Mouse (Mus musculus): ENCODE data around the gene Matn4.
"Not testable (repeated sequence)": the region's sequence is repeated elsewhere in the genome, so short reads cannot be mapped to it uniquely, and the experiment has no call there.

Matn4 gene

DNA sequence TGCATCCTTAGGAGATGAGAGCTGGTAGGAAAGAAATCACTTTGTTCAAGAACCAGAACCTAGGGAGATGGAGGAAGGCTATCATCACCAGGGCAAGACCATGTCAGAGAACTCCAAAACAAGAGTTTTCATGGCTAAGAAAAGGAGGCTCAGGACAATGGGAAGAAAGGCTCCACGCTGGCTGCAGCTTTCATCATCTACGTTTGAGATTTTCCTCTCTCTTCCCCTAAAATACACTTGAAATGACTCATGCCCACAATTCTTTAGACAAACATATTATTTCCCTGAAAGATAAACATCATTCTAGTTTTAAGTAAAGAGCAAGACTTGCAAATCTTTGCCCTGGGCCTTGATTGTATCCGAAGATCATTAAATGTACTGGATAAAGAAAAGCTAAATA lies 33.6 kb downstream of the Matn4 start:
- DNase-seq (ENCODE audit: low spot score in 2 of 2): no peak

DNA sequence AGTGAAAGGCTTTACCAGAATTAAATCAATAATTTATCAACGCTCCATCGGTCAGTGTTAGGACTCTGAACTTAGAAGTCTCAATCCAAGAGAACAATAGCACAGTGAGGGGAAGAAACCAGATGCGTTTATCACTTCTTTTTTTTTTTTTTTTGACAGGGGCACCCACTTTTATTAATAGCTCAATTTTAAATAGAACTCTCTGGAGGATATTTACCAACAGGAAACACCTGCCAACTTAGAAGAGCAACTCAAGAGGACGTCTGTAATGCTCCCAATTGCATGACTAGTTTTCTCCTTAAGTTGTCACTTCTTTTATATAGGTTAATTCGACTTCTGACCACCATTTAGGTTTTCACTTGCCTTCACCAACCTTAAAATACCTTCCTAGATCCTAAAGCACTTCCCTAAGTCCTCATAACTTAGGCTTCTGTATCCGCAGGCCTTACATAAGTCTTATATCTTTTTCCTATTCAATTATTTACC lies 36.3 kb downstream of the Matn4 start:
- no peak for DNase-seq (ENCODE audit: low spot score in 2 of 2)

DNA sequence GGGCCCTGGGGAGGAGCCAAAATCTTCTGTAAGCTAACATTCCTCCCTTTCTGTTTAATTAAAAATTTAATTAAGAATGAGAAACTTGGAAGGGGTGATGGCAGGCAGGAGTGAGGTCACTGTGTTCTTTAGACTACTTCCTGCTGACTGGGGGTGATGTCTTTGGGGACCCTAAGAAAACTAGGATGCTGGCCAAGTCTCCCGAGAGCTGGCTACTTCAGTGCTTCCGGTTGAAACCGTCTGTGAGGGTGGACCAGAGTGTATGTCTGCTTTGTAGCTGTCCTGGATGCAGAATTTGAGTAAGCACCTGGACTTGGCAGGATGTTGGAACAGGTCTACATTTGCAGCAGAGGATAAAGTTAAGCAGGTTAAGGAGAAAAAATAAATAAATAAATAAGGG lies 38.0 kb downstream of the Matn4 start:
- no peak for DNase-seq (ENCODE audit: low spot score in 2 of 2)

DNA sequence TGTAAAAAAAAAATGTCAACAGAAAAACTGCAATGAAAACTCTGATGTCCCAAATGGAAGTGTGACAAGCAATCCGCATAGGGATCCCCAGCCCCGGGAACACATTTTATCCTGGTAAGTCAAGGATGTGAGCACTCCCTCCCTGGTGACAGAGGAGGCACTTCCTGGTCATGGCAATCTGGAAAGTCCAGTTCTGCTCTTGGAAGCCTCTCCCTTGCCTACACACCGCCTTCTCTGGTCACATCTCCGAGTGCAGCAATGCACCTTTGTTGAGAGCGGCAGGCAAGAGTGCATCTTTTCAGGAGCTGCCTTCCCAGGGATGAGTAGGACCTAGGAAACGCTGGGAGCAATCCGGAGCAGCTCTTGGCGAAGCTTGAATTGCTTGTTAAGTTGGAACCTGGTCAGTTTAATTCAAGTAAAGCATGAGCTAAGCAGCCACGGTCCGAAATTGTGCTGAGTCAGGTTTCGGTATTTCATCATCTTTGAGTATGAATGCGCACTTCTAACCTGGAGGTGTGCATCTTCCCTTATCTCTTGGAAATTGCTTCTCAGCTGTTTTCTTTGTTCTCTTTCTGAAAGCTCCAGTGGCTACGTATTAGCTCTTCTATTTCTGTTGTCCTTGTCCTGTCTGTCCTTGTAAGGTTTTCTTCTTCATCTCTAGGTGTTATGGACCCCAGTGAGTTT lies 43.8 kb downstream of the Matn4 start:
- DNase-seq (ENCODE audit: low spot score in 2 of 2): no peak

DNA sequence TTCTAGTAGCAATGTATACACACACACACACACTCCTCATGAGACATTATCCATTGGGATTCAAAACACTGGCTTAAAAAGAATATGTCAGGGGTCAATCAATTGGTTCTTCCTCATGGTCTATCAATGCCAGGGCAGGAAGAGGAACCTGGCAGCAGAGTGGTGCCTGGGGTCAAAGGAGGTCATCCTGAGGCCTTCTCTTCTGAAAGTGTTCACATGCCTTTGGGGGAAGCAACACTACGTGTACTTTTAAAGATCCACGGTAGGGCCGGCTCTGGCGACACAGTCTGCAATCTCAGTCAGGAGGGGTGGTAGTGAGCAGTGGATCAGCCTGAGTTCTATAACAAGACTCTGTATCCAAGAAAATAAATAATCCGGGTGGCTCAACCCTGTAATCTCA lies 45.3 kb downstream of the Matn4 start:
- DNase-seq (ENCODE audit: low spot score in 2 of 2): no peak

DNA sequence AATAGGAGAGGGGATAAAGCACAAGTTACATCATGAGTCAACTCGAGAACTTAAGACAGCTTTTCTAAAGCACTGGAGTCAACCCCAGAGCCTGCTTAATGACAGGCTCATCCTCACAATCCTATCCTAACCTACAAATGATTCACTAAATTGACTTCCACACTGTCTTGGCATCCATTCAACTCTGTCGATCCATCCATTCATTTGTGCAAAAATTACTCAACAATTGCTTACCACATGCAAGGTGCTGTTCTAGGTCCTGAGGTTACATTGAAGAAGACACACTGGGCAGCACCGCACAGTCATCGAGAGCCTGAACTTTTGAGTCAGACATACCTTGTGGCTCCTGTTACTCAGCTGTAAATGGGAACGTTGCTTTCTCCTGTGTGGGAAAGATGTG lies 45.9 kb downstream of the Matn4 start:
- no peak for DNase-seq (ENCODE audit: low spot score in 2 of 2)

DNA sequence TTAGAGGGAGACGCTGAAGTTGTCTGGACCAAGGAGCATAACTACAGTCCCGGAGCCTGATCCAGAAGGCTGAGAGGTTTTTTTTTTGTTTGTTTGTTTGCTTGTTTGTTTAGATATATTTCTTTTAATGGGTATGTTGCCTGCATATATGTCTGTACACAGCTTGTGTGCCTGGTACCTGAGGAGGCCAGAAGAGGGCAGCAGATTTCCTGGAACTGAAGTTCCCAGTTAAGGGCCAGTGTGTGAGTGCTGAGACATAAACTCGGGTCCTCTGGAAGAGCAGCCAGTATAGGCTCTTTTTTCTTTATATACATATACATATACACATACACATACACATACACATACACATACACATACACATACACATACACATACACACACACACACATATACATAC lies 46.6 kb downstream of the Matn4 start:
- no peak for DNase-seq (ENCODE audit: low spot score in 2 of 2)

DNA sequence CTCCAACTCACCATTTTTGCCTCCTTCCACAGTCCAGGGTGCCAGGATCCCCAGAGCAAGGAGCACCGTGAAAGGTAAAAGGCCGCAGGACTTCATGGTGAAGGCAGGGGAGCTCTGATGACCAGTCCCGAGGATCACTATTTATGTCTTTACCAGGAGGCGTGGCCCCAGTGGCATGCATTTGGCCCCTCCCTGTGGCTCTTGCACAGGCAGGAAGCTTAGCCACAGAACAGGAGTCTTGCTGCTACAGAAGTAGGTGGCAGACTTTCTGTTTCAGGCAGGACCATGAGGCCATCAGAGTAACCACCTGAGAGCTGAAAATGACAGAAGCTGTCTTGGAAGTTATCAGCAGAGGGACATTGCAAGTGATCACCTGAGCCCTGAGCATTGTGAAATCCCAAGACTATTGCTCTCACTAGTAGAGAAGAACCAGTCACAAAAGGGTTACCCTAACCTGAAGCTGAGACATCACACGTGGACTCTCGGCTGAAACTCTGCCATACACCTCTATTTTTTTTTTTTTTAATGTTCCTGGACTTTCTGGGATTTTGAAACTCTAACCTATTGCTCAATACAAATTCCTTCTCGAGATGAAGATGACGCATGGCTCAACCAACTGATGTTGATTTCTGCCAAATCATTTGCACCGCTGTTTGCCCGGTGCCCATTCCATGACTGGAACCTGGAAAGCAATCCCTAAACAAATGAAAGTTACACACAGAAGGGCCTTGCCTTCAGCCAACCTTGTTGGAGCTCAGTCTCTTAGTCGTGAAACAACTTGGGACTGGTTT lies 48.6 kb downstream of the Matn4 start:
- DNase-seq (ENCODE audit: low spot score in 2 of 2): no peak

DNA sequence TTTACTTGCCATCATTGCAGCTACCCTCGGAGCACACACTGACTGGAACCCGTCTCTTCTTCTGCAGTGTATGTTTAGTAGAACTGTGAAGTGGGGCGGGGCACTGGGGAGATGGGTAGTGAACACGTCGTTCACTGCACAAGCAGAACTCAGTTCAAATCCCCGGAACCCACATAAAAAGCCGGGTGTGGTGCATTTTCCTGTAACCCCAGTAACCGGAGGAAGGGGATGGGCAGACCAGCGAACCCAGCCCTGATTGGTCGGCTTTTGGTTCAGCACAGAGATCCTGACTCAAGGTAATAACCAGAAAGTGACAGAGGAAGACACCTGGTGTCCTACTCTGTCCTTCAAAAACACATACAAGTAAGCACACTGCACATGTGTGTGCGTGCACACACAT lies 51.6 kb downstream of the Matn4 start:
- no peak for DNase-seq (ENCODE audit: low spot score in 2 of 2)

DNA sequence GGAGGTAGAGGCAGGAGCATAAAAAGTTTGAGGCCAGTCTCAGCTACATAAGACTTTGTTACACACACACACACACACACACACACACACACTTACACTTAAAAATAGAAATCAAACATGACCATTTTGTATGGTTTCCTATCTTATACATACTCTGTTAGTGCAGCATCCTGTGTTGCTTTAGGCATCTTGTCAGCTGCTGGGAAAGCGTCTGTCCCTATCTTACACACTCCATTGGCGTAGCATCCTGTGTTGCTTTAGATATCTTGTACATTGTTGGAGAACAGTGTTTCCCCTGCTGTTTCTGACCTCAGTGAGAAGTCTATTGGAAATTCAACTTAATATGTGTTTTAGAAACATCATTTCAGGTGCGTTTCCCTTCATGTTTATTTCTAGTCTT lies 52.3 kb downstream of the Matn4 start:
- no peak for DNase-seq (ENCODE audit: low spot score in 2 of 2)

DNA sequence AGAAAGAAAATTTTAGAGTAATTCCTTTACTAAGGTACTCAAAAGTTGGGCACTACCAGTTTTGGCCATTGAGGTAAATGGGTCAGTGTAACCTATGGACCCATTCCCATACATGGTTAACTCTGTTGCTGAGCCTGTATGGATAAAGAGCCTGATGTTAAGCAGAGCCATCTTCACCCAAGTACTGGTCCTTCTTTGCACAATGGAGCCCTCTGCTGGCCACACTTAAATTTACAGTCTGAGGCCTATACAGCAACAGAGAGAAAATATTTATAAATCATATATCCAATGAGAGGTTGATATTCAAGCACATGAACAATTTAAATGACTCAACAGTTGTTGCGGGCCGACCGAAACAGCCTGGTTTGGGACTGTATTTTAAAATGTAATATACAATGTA lies 56.0 kb downstream of the Matn4 start:
- DNase-seq (ENCODE audit: low spot score in 2 of 2): no peak

DNA sequence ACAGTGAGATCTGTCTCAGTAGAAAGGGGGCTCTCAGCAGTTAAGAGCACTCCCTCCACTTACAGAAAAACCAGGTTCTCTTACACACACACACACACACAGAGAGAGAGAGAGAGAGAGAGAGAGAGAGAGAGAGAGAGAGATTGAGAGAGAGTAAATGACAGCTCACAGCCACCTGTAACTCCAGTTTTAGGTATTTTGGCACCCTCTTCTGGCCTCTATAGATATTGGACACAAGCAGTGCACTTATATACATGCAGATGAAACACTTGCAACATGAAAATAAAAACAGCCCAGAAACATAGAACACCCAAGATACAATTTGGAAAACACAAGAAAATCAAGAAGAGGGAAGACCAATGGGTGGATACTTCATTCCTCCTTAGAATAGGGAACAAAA lies 57.3 kb downstream of the Matn4 start:
- not testable (repeated sequence) for DNase-seq (ENCODE audit: low spot score in 2 of 2)

DNA sequence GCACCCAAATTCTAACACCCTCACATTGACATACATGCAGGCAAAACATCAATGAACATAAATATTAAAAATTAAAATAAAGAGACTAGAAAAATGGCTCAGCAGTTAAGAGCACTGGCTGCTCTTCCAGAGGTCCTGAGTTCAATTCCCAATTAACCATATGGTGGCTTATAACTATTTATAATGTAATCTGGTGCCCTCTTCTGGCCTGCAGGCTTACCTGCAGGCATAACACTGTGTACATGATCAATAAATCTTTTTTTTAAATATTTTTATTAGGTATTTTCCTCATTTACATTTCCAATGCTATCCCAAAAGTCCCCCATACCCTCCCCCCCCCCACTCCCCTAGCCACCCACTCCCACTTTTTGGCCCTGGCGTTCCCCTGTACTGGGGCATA lies 61.2 kb downstream of the Matn4 start:
- not testable (repeated sequence) for DNase-seq (ENCODE audit: low spot score in 2 of 2)

All from frontal cortex, postnatal 25 days (tissue).